Mouse (Mus musculus) thymus, adult 2 months (tissue): ENCODE data around the gene Rbm25. TPM values are rescaled to one million over a fixed set of nuclear protein-coding genes. Genes with fewer than 3 reads are reported as not detected.
"Not testable (repeated sequence)": the region's sequence is repeated elsewhere in the genome, so short reads cannot be mapped to it uniquely, and the experiment has no call there.

ENCODE experiments used
- DNase-seq: peaks from one replicate; pipeline ENCODE4 v3.0.0; 2021
- H3K27ac ChIP-seq: fragments of 200-500 bp; 2 replicates; pipeline ENCODE4 v1.5.1; 2012; ENCODE audit warnings: low read length, control low read depth; ENCODE audit not compliant: control insufficient read depth, insufficient read depth
- H3K27me3 ChIP-seq: fragments of 200-500 bp; 2 replicates; pipeline ENCODE4 v1.6.1; 2012; ENCODE audit warnings: mild to moderate bottlenecking, low read length, moderate library complexity, mixed read lengths; ENCODE audit not compliant: control insufficient read depth, insufficient read depth
- H3K36me3 ChIP-seq: fragments of 200-500 bp; 2 replicates; pipeline ENCODE4 v1.6.1; 2012; ENCODE audit warnings: mild to moderate bottlenecking, low read length, moderate library complexity; ENCODE audit not compliant: control insufficient read depth, insufficient read depth
- H3K4me1 ChIP-seq: fragments of 200-500 bp; replicated peaks from 2 replicates; pipeline ENCODE4 v1.6.1; 2012; ENCODE audit warnings: low read length; ENCODE audit not compliant: control insufficient read depth, insufficient read depth
- H3K4me3 ChIP-seq: fragments of 200-500 bp; 2 replicates; pipeline ENCODE4 v1.5.1; 2012; ENCODE audit warnings: mild to moderate bottlenecking, low read length, control low read depth, moderate library complexity; ENCODE audit not compliant: control insufficient read depth, insufficient read depth
- CTCF ChIP-seq: fragments of 200-500 bp; IDR thresholded peaks from 2 replicates; pipeline ENCODE4 v1.5.1; 2012; ENCODE audit warnings: mild to moderate bottlenecking, control low read depth, low read length, moderate library complexity, borderline replicate concordance; ENCODE audit not compliant: control insufficient read depth, poor library complexity, insufficient read depth; ENCODE audit errors: extremely low read depth
- POLR2A ChIP-seq: fragments of 200-500 bp; IDR thresholded peaks from 2 replicates; pipeline ENCODE4 v1.6.1; 2012; ENCODE audit warnings: mild to moderate bottlenecking, low read length, control low read depth, moderate library complexity; ENCODE audit not compliant: control insufficient read depth, poor library complexity, insufficient read depth; ENCODE audit errors: extremely low read depth
- whole genome bisulfite sequencing: fragments of 180-500 bp; shearing (Covaris S2); methylation state at CpG from one replicate; pipeline ENCODE4 v1.1.7; 2018; 5-methylcytosine and 5-hydroxymethylcytosine counted together
- polyA plus RNA-seq: library from polyadenylated mRNA; depleted of rRNA; stranded (reverse); fragments of >200 nt; gene quantifications from 2 replicates; pipeline ENCODE4 v1.2.3, GENCODE M21; 2012

The Rbm25 gene
- polyA plus RNA-seq, 1 experiment: 49.2 TPM

DNA sequence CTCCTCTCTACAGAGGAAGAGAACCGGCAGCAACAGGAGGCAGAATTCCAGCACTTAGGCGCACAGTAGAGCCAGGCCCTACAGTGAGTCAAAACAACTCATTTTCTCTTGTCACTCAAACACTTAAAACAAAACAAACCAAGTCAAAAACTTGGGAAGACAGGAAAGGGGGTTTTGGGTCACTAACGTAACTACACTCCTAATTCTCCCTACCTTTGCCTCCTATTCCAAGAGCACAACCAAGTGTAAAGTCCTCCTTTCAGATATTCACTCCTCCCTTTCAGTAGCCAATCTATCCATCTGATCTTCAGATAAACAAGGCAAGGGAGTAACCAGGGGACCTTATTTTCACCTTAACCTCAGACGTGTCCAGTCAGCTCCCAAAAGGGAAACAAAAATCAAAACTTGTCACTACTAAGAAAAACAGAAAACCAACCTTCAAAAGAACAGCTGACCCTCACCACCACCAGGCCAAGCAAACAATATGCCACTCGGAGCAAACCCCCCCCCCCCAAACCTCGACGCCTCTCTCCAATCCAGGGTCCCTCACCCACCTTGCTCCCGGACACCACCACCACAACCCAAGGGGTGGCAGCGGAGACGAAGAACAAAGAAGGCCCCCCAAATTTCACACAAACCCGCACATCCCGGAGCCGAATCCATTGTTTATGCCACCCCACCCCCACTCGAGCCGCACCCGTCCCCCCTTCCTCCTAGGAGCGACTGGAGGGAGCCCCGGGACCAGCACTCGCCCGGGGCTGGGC is 34.7 kb upstream of the Rbm25 start:
- peaks cover 7% of the 10 kb centered on the region for H3K4me1 ChIP-seq
- WGBS: 11% methylated on average over 20 of the region's 20 CpGs
- H3K27ac ChIP-seq: no peak overlapping the region
- peak overlapping the region; percentile 66 for H3K4me3 ChIP-seq
- peaks cover 15% of the 10 kb centered on the region for H3K36me3 ChIP-seq
- no peak for DNase-seq
- no peaks in the 10 kb centered on the region for H3K27me3 ChIP-seq
- TF ChIP-seq POLR2A (no peak), CTCF (no peak)

- H3K27me3 ChIP-seq: no peaks in the 10 kb centered on the region
- no peak within 1 kb of the TSS for H3K27ac ChIP-seq
- under 1% methylated on average over 28 of the region's 28 CpGs for WGBS
- H3K36me3 ChIP-seq: peaks cover 15% of the 10 kb centered on the region
- H3K4me3 ChIP-seq: peak within 1 kb of the TSS; percentile 66
- peak; percentile 91 for DNase-seq
- peaks cover 7% of the 10 kb centered on the region for H3K4me1 ChIP-seq
- TF ChIP-seq POLR2A: 0 out of 2 replicates have a peak, but pooled peaks have one; percentile 56
- peak; percentile 51; the same call in 1 of the 2 replicates for TF ChIP-seq CTCF
Observed at GRCm38 (mm10) chr12:83597025-83597501, 34.0 kb upstream of the Rbm25 start, which contains the start of gene Zfyve1. Gene Zfyve1 (minus strand): TSS chr12:83597222.

DNA sequence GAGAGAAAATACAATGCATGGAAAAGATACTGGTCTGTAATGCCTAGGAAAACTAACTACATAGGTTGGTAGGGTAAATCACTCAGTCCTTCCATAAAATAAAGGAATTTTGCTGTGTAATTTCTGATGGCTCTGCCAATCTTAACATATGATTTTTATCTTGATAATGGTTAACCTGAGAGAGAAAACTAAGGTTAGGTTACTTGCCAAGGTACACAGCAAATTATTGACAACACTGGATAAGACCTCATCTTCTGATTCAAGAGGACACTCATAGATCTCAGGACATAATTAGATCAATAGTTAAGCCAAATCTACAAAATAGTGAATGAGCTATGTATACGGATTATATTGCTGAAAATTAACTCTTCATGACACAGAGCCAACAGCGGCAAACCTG is 33.2 kb upstream of the Rbm25 start:
- Histone ChIP-seq H3K4me3 (no peak overlapping the region), H3K4me1 (peaks cover 7% of the 10 kb centered on the region), H3K36me3 (peaks cover 15% of the 10 kb centered on the region; the same call in 1 of the 2 replicates), H3K27me3 (no peaks in the 10 kb centered on the region), H3K27ac (no peak overlapping the region)
- DNase-seq: no peak
- TF ChIP-seq POLR2A (no peak), CTCF (no peak)
- 94% methylated on average over 2 of the region's 2 CpGs for WGBS

GRCm38 (mm10) chr12:83602285-83602684 is 28.8 kb upstream of the Rbm25 start:
- no peaks in the 10 kb centered on the region for H3K27me3 ChIP-seq
- H3K4me1 ChIP-seq: no peaks in the 10 kb centered on the region
- H3K36me3 ChIP-seq: no peaks in the 10 kb centered on the region
- WGBS: 94% methylated on average over 5 of the region's 5 CpGs
- no peak for TF ChIP-seq CTCF
- TF ChIP-seq POLR2A: no peak
- no peak overlapping the region for H3K4me3 ChIP-seq
- H3K27ac ChIP-seq: no peak overlapping the region
- DNase-seq: no peak

DNA sequence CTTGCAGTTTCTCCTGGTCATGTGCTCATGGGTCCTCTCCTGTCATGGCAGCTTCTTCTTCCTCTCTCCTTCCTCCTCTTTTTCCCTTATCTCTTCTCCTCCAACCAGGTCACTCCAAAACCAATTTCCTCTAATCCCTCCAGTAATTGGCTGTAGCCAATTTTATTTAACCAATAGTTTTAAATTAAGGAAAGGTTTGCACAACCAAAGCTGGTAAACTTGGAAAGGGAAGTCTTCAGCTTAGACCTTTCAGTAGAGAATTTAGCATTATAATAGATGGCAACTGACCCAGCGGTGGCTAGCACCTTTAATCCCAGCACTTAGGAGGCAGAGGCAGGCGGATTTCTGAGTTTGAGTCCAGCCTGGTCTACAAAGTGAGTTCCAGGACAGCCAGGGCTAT is 24.6 kb upstream of the Rbm25 start:
- not testable (repeated sequence) for DNase-seq, H3K27ac ChIP-seq, H3K4me3 ChIP-seq, H3K36me3 ChIP-seq, H3K4me1 ChIP-seq, H3K27me3 ChIP-seq
- WGBS: 92% methylated on average over 2 of the region's 2 CpGs

GRCm38 (mm10) chr12:83617261-83617660 is 13.8 kb upstream of the Rbm25 start:
- Histone ChIP-seq H3K36me3 (no peaks in the 10 kb centered on the region), H3K4me3 (no peak overlapping the region), H3K4me1 (no peaks in the 10 kb centered on the region), H3K27me3 (no peaks in the 10 kb centered on the region), H3K27ac (no peak overlapping the region)
- TF ChIP-seq CTCF (no peak), POLR2A (no peak)
- 96% methylated on average over 5 of the region's 5 CpGs for WGBS
- no peak for DNase-seq

- Histone ChIP-seq H3K27me3 (no peaks in the 10 kb centered on the region), H3K4me3 (no peak overlapping the region), H3K36me3 (no peaks in the 10 kb centered on the region), H3K27ac (no peak overlapping the region), H3K4me1 (no peaks in the 10 kb centered on the region)
- DNase-seq: no peak
- 98% methylated on average over 2 of the region's 2 CpGs for WGBS
- TF ChIP-seq CTCF: no peak
- TF ChIP-seq POLR2A: no peak
Observed at GRCm38 (mm10) chr12:83618981-83619380, 12.1 kb upstream of the Rbm25 start.

DNA sequence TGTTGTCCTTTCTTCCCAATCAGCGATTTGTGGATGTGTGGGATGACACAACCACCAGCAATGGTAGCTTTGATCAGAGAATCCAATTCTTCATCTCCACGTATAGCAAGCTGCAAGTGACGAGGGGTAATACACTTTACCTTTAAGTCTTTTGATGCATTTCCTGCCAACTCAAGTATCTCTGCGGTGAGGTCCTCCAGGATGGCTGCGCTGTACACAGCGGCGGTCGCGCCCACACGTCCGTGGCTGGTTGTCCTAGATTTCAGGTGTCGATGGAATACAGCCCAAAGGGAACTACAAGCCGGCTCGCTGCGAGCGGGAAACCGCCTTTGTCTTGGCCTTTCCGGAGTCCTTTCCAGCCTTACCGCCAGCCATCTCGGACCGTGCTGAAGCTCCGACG is 10.3 kb upstream of the Rbm25 start:
- not testable (repeated sequence) for H3K27ac ChIP-seq, H3K27me3 ChIP-seq, DNase-seq, H3K36me3 ChIP-seq, H3K4me1 ChIP-seq
- H3K4me3 ChIP-seq: peak overlapping the region; percentile 38
- 74% methylated on average over 23 of the region's 23 CpGs for whole genome bisulfite sequencing
